Mouse (Mus musculus) small intestine, adult 2 months (tissue): Measurements from ENCODE around the gene Atp5g3. TPM values are rescaled to one million over a fixed set of nuclear protein-coding genes. Genes with fewer than 3 reads are reported as not detected.

ENCODE experiments used
- H3K27ac ChIP-seq: fragments of 200-500 bp; 2 replicates; pipeline ENCODE4 v1.5.1; 2012; ENCODE audit warnings: low read depth, low read length, control low read depth, inconsistent platforms; ENCODE audit not compliant: insufficient read depth
- H3K27me3 ChIP-seq: fragments of 200-500 bp; 2 replicates; pipeline ENCODE4 v1.6.1; 2012; ENCODE audit warnings: mild to moderate bottlenecking, moderate library complexity, low read length, inconsistent platforms; ENCODE audit not compliant: control insufficient read depth, insufficient read depth
- H3K36me3 ChIP-seq: fragments of 200-500 bp; 2 replicates; pipeline ENCODE4 v1.6.1; 2012; ENCODE audit warnings: mild to moderate bottlenecking, low read length, control low read depth, inconsistent platforms; ENCODE audit not compliant: control insufficient read depth, insufficient read depth
- H3K4me1 ChIP-seq: fragments of 200-500 bp; 2 replicates; pipeline ENCODE4 v1.6.1; 2012; ENCODE audit warnings: low read length, inconsistent platforms, mixed read lengths; ENCODE audit not compliant: control insufficient read depth, insufficient read depth, insufficient read length
- H3K4me3 ChIP-seq: fragments of 200-500 bp; 2 replicates; pipeline ENCODE4 v1.5.1; 2012; ENCODE audit warnings: low read depth, mild to moderate bottlenecking, control low read depth, inconsistent platforms, low read length, moderate library complexity
- POLR2A ChIP-seq: fragments of 200-500 bp; IDR thresholded peaks from 2 replicates; pipeline ENCODE4 v1.6.1; 2012; ENCODE audit warnings: low read depth, mild to moderate bottlenecking, control low read depth, inconsistent platforms, low read length, moderate library complexity
- WGBS: fragments of 180-500 bp; shearing (Covaris S2); methylation state at CpG from one replicate; pipeline ENCODE4 v1.1.7; 2018; 5-methylcytosine and 5-hydroxymethylcytosine counted together
- polyA plus RNA-seq: library from polyadenylated mRNA; depleted of rRNA; stranded (reverse); fragments of >200 nt; gene quantifications from 2 replicates; pipeline ENCODE4 v1.2.3, GENCODE M21; 2012; rRNA removed

Atp5g3 gene
- polyA plus RNA-seq, 1 experiment: 1,043 TPM

DNA sequence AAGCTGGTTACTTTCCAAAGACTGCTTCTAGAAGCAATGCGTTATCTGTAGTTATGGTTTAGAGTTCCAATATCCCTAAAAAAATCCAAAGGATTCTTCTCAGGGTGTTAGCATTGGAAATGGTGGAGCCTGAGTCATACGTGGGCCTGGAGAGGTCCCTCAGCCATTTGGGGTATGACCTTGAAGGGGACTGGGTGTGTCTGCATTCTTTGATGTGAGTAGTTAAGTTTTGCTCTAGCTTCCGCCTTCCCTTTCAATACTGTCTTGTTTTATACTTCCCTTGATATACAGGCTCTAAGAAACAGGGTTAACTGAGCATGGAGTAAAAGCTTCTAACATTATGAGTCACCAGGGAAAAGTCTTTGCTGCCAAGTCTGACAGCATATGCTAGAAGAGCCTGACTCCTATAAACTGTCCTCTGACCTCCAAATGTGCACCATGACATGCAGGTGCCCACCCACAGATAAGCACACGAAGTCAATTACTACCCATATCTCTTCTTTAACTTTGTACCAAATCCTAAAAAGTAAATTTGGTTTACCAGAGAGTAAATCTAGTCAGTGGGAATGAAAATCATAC lies 51.0 kb downstream of the Atp5g3 start:
- H3K27ac ChIP-seq: no peak overlapping the region
- H3K4me3 ChIP-seq: no peak overlapping the region
- TF ChIP-seq POLR2A: no peak
- H3K36me3 ChIP-seq: 0 out of 2 replicates have a peak, but pooled peaks cover 2% of the 10 kb centered on the region
- WGBS: 70% methylated on average over 4 of the region's 4 CpGs
- H3K4me1 ChIP-seq: no peaks in the 10 kb centered on the region
- H3K27me3 ChIP-seq: no peaks in the 10 kb centered on the region

Other genes with a start within 250 kb of the Atp5g3 start
- 1.7 and 2.1 TPM in 2 replicates for gene Chn1, start 136.0 kb downstream of the Atp5g3 start, polyA plus RNA-seq
- 3.7 and 6.6 TPM in 2 replicates for gene Atf2, start 18.7 kb downstream of the Atp5g3 start, polyA plus RNA-seq